Mouse (Mus musculus) mature B cell (primary cell): ENCODE measurements around the gene Ncapd3.

ENCODE experiments used
- in situ Hi-C: fragments of 300-500 bp; cut with MboI; formaldehyde crosslinking; loops from 2 replicates; pipeline ENCODE4 v1.14.3; 2019

Gene Ncapd3

DNA sequence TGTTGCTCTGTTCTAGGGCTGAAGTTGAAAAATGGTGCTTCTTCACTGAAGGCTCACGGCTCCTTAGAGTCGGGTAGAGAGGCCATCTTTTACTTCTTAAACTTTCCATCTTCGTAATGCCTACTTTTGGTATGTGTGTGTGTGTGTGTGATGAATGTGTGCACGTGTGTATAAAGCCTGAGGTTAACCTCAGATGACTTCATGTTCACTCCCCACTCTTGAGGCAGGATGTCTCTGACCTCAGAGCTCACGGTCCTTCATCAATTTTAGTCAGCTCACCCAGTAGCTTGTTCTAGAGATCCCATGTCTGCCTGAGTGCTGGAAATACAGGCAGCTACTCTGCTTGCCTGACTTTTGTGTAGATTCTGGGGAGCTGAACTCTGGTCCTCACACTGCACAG is 13.9 kb downstream of the Ncapd3 start:
- in situ Hi-C loops, result no loop called here

DNA sequence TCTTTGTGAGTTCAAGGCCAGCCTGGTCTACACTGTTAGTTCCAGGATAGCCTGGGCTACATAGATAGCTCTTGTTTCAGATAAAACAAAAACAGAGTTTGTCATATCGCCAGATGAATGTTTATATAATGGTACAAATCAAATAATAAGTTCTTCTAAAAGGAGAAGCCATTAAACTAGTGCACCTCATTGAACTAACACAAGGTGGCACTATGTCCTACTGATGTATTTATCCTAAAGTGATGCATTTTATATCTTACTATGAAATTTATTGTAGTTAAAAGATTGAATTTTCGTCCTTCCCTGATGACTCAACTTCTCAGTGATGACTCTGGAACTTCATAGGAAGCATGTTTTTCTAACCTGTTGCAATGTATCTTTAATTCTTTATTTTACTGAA is 19.5 kb downstream of the Ncapd3 start:
- in situ Hi-C loops, result no loop called here

DNA sequence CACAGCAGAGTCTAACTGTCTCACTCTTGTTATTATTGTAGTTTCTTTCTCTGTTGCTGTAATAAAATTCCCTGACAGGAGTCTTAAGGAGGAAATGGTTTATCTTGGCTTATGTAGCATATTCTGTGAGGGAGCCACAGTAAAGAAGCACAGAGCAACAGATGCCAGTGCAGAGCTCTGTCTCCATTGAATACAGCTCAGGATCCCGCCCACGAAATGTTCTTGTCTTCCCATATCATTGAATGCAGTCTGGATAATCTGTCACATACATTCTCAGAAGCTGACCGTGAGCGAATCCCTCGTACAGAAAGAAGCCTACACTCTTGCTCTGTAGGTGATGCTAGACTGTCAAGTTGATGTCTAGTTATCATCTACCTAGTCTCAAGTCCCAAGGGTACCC is 28.4 kb downstream of the Ncapd3 start:
- in situ Hi-C loops, result no loop called here

DNA sequence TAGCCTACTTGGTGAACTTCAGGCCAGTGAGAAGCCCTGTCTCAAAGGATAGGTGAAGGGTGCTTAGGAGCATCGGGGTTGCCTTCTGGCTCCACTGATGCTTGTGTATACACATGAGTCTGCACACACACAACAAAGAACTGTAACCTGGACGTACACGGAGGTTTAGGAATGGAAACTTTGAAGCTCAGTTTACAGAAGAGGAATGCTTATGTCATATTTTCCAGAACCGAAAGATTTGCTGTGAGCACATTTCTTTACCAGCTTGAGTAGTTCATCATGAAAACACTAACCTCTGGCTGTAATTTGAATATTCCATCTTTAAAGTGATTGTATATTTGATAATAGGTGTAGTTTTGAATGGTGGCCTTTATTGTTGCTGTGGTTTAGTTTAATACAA is 40.9 kb downstream of the Ncapd3 start:
- in situ Hi-C loops, result no loop called here

DNA sequence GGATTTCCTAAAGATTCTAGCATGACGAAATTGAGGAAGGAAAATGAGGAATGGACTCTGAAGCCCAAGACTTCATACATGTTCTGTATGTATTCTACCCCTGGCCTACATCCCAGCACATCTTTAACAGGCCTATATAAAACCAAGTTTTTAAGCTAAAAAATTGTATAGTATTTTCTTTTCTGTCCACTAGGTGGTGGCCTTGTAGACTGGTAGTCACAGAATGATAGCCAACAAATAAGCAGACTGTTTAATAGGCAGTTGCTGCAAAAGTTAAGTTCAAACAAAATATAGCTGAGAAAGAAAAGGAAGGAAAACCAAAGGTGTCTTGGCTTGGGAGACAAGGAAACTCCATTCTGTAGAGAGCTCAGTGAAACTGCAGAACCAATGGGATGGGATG is 44.7 kb downstream of the Ncapd3 start:
- in situ Hi-C loops, result no loop called here

DNA sequence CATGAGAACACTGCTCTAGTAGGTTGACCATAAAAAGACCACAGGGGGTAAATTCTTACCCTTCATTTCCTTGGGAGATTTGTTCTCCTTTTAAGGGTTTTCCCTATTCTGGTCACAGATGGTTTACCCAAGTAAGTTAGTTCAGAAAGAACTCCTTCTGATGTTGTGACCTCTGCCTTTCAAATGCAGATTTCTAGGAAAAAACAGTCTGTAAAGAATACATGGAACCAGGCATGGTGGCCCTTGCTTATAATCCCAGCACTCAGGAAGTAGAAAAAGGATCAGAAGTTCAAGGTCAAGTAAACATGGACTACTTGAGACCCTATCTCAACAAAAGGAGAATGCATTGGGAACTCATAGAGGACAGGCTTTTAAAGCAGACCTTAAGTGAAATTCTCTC is 45.8 kb downstream of the Ncapd3 start:
- in situ Hi-C loops, result no loop called here

DNA sequence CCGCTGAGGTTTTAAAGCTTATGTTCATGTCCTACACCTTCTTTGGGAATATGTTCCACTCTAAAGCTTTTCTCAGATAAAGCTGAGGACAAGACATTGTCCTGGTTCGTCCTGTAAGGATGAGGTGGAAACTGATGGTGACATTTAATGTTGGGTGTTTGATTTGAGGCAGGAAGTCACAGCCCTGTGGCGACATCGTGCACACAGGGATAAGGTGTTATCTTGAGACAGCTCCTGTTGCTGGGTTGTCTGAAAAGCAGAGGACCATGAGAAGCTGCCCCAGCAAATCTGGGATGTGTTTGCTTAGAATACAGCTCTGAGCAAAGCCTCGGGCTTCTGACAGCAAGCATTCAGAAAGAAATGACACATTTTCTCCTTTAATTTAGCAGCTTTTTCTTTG is 56.3 kb downstream of the Ncapd3 start:
- in situ Hi-C loops, result no loop called here

DNA sequence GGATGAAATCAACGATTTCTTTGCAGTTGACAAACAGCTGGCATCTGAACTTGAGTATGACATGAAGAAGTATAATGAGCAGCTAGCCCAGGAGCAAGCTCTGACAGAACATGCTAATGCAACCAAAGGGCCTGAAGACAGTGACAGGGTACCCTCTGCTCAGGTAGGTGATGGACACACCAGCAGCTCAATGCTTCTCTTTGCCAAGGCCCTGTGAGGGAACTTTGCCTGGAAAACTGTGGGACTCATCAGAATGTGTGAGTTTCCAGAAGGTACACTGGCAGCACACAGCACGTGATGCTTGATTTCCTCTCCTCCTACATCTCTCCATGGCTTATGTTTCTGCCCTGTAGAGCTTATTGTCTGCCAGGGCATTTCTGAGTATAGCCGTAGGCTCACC is 57.4 kb downstream of the Ncapd3 start:
- in situ Hi-C loops, result no loop called here

DNA sequence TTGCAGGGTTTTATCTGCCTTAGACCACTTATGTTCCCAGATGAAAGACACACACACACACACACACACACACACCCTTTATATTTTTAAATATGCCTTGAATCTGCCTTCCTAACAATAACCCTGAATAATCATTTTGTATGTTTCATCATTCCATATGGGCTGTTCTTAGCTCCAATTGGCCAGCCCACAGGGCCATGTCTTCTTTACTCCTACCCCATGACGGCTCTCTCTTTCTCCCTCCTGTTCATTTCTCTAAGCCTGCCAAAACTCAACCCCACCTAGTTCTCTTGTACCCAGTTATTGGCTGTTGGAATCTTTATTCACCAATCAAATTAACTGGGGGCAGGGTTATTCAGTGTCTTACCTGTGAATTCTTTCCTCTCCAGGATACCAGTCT is 60.2 kb downstream of the Ncapd3 start:
- in situ Hi-C loops, result no loop called here

DNA sequence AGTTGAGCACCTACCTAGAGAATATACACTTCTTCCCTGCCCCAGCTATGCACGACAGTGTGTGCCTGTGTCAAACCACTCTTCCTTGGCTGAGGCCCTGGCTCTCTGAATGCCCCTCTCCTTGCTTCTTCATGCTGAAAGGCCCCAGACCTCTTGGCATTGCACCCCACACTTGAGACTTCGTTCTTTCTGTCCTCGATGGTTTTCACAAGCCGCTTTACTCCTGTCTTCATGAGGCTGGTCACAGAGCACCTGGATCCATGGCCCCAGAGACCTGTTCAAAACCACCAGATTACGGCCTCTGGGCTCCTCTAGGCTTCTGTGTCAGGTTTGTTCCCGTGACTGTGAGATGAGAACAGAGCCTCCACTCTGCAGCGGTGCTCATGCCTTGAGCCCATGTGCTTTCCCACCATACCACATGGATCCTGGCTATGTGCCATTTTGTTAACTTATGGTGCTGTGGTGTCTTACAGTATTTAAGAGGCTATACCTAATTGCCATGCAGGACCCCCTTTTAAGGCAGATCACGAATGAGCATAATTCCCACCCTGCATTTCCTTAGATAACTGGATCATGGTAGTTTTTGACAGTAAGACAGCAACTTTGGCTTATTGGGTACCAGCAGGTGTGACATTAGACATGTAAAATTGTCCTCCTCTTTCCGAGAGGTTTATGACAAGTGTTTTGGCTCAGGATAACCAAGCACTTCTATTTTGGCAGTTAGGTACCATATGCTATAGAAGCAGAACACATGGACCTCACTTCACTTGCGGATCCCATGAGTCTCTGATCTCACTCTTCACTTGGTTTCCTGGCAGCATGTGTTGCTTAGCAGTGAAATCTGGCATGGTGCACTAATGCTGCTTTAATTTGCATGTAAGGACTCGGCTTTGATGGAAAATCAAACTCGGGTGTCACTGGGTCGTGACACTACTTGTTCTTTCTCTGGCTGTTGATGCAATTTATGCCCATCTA is 61.1 kb downstream of the Ncapd3 start:
- in situ Hi-C loops, result no loop called here

DNA sequence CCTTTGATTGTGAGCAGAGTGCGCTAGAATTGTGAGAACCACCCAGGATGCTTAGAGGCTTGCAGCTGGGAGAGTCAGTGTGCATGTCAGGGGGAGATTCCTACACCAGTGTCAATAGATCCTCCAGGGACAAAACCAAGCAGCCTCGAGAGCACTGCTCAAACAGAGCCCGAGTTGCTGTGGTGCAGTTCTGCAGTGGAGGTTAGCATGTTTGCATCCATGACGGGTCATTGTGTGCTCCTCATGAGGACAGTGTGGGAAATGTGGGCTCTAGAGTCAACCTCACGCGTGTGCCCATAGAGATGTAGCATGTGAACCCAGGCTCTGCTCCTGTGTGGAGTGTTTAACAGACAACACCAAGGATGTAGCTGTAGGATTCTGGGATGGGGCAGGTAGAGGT is 62.9 kb downstream of the Ncapd3 start:
- in situ Hi-C loops, result no loop called here

DNA sequence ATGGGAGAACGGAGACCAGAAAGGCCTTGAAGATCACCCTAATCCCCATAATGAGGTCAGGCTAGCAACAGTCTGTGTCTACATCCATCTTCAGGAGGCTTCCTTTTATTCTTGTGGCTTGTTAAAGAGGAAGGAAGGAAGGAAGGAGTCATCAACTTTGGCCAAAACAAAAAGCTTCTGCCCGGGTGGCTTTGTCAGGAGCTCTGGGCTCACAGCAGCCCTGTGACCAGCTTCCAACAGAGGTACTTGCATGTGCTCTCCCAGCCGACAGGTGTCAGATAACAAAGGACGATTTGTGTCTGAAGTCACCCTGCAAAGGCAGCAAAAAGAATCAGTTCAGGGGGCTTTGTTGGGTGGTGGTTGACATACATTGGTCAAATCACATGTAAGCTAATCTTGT is 68.1 kb downstream of the Ncapd3 start:
- in situ Hi-C loops, result no loop called here

DNA sequence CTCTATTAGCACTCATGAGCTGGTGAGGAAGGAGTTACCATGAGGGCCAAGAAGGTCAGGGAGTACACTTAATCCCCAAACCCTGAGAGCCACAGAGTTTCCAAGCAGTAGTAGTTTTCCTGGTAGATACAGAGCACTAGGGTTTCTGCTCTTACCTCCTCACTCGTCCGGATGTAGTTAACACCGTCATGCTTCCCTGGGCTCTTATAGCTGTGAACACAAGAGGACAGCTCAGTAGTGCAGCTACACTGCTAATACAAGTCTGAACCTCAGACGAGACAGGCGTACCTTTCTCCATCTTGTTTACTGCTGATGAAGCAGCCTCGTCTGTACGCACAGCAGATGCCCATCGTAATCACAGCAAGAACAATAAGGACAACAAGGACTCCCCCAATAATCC is 68.6 kb downstream of the Ncapd3 start:
- in situ Hi-C loops, result no loop called here

DNA sequence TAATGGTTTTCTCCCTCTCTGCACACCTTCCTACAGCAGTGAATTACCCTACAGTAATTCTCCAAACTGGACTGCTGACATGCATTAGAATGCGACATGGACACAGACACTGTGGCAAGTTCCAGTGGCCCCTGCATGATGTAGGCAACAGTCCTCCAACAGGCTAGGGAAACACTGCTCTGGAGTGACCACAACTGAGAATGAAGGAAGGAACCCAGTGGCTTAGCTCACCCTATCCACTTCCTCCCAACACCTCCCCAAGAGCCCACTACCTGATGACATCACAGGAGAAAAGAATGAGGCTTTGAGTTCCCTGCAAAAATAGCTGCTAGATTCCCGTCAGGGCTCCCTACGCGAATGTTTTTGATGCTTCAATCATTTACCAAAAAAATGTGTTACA is 69.5 kb downstream of the Ncapd3 start:
- in situ Hi-C loops, result no loop called here

DNA sequence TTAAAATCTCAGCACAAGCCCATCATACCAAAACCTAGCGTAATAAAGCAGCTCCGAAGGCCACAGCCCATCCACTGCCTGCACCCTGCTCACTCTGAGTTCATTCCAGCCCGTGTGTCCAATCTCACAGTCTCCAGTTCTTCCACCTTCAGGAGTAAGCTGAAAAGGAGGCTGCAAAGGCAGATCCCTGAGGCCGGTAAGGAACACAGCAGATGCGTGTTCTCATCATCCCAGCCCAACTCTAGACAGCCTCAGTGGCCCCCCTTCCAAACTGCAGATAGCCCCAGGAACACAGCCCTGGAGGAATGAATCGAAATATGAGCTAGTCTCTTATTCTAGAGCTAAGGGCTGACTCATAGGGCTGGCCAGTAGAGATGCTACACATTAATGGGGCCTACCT is 71.5 kb downstream of the Ncapd3 start:
- in situ Hi-C loops, result no loop called here

DNA sequence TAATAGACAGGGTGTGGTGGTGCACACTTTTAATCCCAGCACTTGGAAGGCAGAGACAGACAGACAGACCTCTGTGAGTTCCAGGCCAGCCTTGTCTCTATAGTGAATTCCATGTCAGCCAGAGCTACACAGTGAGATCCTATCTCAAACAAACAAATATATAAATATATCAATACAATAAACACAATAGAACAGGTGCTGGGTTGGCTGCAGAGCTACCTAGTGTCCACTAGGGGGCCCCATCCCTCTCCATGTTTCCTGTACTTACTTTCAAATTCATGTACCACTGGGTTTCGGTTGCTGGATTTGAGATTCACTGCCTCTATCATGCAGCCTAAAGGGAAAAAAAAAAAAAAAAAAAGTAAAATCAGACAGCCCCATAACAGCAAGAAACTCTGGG is 76.1 kb downstream of the Ncapd3 start:
- in situ Hi-C loops, result no loop called here

DNA sequence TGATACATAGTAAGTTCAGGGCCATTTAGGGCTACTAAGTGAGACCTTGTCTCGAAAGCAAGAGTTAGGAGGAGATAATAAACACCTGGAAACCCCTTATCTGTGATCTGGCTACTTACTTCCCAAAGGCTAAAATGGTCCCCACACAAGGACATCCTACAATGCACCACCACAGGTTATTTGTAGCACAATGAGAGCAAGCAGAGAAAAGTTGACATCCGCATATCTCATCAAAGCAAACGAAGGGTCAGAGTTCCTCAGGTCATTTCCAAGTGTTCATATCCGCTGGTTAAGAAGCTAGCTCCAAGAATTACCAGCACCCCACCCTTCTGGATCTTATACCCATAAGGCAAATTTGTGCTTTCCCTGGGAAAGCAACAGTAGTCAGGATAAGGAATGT is 78.5 kb downstream of the Ncapd3 start:
- in situ Hi-C loops, result no loop called here

DNA sequence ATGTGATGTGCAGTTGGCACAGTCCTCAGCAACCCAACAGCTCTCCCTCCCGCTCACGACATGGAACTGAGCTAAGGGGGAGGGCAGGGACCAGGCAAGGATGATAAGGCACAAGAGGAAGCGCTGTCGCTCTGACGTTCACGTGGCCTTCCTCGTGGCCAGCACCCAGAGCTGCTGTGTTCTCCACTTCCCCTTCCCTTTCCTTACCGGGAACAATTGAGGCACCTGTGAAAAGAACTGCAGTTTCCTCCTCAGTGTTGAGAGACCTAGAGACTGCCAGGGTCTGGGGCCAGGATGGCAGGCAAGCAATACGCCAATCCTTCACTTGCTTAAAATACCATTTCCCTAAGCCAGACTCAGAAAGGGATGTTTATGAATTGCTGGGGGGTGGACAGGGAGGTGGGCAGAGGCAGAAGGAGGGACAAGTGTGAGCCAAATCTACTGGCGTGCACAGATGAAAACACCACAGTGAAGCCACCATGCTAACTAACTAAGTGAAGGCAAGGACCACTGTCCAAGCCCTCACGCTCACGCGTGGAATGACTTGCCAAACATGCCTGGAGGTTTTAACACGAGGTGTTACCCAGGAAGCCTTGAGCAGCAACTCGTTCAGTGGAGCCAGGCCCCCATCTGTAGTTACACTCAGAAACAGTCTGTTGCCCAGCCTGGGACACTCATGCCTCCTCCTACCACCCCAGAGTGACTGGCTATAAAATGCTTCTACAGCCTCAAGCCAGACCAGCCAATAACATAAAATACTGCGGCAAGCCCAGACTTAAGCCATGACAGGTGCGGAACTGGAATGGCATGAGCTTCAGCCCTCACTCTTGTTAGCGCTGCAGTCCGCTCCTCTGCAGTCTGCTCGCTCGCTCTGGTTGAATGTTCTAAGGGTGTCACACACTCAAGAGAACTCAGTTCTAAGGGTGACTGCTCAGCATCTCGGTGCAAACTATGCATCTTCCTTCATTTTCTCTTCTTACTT is 79.8 kb downstream of the Ncapd3 start:
- in situ Hi-C loops, result no loop called here

DNA sequence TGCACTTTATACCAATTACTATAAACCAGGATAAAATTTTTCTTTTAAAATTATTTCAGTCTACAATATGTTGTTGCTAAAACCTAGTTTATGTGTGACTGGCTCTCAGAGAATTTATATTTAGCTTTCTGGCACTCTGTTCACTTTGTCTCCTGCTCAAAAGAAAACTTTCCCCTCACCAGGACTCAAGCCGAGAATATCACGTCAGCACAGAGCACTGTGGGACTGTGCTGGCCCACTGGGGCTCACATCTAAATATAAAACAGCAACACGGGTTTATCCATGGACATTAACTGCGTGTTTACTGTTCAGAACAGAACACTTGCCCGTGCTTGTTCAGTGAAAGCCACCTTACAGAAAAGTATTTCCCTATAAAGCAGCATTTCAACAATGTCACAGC is 80.7 kb downstream of the Ncapd3 start:
- in situ Hi-C loops, result no loop called here

DNA sequence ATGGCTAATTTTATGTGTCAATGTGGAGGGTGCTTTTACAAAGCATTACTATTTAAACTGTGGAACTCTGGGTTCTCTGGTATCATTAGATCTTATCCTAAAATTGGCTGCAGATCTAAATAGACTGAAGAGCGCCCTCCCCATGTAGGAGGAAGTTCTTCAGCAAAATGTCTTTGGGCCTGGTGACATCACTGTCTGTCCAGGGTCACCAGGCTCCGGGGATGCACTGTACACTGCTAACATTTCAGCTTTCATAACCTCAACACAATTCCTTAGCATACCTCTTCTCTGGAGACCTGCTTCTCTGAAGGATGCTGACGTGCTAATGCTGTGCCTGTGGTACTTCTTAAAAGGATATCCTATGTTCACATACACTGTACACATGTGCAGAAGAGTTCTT is 81.8 kb downstream of the Ncapd3 start:
- in situ Hi-C loops, result no loop called here

DNA sequence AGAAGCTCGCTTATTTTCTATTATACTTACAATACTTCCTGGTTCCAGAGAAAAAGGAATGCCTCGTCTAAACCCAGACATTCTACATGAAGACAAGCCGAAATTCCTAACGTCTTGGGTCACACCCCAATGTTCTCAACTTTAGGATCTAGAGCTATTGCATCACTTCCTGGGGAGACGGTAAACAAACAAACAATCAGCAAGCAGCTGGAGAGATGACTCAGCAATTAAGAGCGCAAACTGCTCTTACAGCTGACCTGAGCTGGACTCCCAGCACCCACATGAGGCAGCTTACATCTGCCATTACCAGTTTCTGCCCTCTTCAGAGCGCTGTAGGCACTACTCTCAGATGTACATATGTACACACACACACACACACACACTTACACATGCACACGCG is 91.3 kb downstream of the Ncapd3 start:
- in situ Hi-C loops, result no loop called here

DNA sequence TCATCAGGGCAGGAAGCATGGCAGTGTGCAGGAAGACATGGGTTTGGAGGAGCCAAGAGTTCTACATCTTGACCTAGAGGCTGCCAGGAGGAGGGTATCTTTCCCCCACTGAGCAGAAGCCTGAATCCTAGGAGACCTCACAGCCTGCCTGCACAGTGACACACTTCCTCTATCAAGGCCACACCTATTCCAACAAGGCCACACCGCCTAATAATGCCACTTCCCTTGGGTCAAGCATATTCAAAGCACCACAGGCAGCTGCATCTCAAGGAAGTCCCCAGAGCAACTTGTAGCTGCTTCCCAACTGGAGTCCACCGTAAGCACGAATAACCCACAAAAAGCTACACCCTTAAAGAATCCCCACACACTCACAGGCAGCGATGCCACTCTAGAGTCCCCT is 92.1 kb downstream of the Ncapd3 start:
- in situ Hi-C loops, result no loop called here

DNA sequence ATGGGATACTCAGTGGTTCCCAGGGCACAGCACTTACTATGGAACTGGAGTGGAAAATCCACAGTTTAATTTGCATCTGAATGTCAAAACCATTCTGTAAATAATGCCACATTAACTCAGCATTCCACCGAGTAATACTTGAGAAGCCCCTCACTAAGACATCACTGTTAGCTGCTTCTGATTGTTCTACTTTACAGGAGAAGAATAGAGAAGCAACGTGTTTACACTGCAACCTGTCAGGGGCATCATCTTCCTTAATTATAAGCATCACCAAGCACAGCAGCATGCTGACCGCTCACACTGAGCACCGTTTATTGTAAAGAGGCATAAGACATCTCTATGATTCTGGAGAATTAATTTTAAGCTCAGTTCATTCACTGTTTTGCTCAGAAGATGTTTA is 93.0 kb downstream of the Ncapd3 start:
- in situ Hi-C loops, result no loop called here
